Mouse (Mus musculus) limb, embryonic 15.5 days (tissue): ENCODE data around the gene Mtg1. TPM values are rescaled to one million over a fixed set of nuclear protein-coding genes. Genes with fewer than 3 reads are reported as not detected.
"Not testable (repeated sequence)": the region's sequence is repeated elsewhere in the genome, so short reads cannot be mapped to it uniquely, and the experiment has no call there.

Source experiments
- ATAC-seq: fragments of 200-750 bp; cut with Nextera tagmentation; 2 replicates; pipeline ENCODE4 v1.8.0; 2017; ENCODE audit warnings: low read depth, moderate TSS enrichment; ENCODE audit not compliant: insufficient number of reproducible peaks, low FRiP score, low TSS enrichment
- H3K27ac ChIP-seq: fragments of 300-500 bp; sonication (generic); 2 replicates; pipeline ENCODE4 v1.5.1; 2015; ENCODE audit warnings: moderate library complexity, mild to moderate bottlenecking, inconsistent platforms
- H3K27me3 ChIP-seq: fragments of 300-500 bp; sonication (generic); 2 replicates; pipeline ENCODE4 v1.6.1; 2015; ENCODE audit warnings: inconsistent platforms
- H3K36me3 ChIP-seq: fragments of 300-500 bp; sonication (generic); 2 replicates; pipeline ENCODE4 v1.6.1; 2015; ENCODE audit warnings: inconsistent platforms
- H3K4me1 ChIP-seq: fragments of 300-500 bp; sonication (generic); 2 replicates; pipeline ENCODE4 v1.6.1; 2015; ENCODE audit warnings: inconsistent platforms
- H3K4me2 ChIP-seq: fragments of 300-500 bp; sonication (generic); 2 replicates; pipeline ENCODE4 v1.6.1; 2015; ENCODE audit warnings: mild to moderate bottlenecking, inconsistent platforms
- H3K4me3 ChIP-seq: fragments of 300-500 bp; sonication (generic); 2 replicates; pipeline ENCODE4 v1.5.1; 2015; ENCODE audit warnings: mild to moderate bottlenecking, inconsistent platforms
- H3K9ac ChIP-seq: fragments of 300-500 bp; sonication (generic); 2 replicates; pipeline ENCODE4 v1.6.1; 2015; ENCODE audit warnings: inconsistent platforms
- H3K9me3 ChIP-seq: fragments of 300-500 bp; sonication (generic); 2 replicates; pipeline ENCODE4 v1.6.1; 2016; ENCODE audit warnings: inconsistent platforms
- WGBS: fragments of 180-500 bp; shearing (Covaris S2); methylation state at CpG from one replicate; pipeline ENCODE4 v1.1.7; 2015; 5-methylcytosine and 5-hydroxymethylcytosine counted together
- polyA plus RNA-seq: library from polyadenylated mRNA; unstranded; fragments of >200 nt; fragmentation: Nextera tagmentation; extraction: Ambion mirVana; gene quantifications from 2 replicates; pipeline ENCODE4 v1.2.1, GENCODE M21; 2015

Mtg1 gene
- polyA plus RNA-seq, 1 experiment from 2014 or later, result 21.9 TPM

DNA sequence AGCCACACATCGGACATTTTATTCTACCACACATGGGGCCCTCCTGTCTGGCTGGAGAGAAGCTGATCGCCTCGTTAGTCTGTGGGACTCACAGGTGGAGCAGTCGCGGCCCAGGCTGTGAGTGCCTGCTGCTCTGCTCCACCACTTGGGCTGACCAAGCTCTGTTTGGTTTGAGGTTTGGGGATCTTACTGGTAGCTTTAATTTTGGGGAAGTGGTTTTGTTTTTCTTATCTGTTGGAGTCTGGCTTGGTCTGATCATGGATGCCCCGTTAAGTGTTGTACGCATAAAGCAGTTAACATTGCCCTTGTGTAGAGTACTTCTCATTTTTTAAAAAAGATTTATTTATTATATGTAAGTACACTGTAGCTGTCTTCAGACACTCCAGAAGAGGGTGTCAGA is 3.3 kb upstream of the Mtg1 start:
- ATAC-seq, H3K9me3 ChIP-seq, H3K27me3 ChIP-seq, H3K9ac ChIP-seq, H3K4me2 ChIP-seq, H3K27ac ChIP-seq, H3K4me3 ChIP-seq, H3K4me1 ChIP-seq: not testable (repeated sequence)
- 88% methylated on average over 7 of the region's 7 CpGs for WGBS
- H3K36me3 ChIP-seq, result peaks cover 43% of the 10 kb centered on the region

GRCm38 (mm10) chr7:140135106-140135770 is 2.1 kb upstream of the Mtg1 start:
- peaks cover 6% of the 10 kb centered on the region for H3K4me1 ChIP-seq
- WGBS, result 86% methylated on average over 5 of the region's 5 CpGs
- H3K27me3 ChIP-seq, result no peaks in the 10 kb centered on the region
- H3K36me3 ChIP-seq, result peaks cover 32% of the 10 kb centered on the region
- no peak for ATAC-seq
- H3K27ac ChIP-seq, result no peak overlapping the region
- no peak overlapping the region for H3K9ac ChIP-seq
- no peak overlapping the region for H3K4me2 ChIP-seq
- H3K9me3 ChIP-seq, result no peaks in the 10 kb centered on the region
- H3K4me3 ChIP-seq, result no peak overlapping the region

DNA sequence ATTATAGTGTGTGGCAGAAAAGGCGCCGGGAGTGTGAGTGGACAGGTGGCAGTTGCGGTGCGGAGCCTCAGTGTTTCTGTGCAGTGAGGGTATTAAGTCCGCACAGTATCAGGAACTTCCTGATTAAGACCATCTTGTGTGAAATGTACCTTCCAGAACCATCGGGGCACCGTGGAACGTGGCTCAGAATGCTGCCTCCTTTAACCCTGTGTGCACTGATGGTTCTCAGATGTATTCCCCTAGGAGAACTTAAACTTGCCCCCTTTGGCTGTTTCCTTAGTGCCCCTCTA is 602 bp downstream of the Mtg1 start:
- Histone ChIP-seq H3K36me3 (peaks cover 17% of the 10 kb centered on the region), H3K4me1 (peaks cover 6% of the 10 kb centered on the region), H3K4me3 (peak overlapping the region; percentile 93), H3K27me3 (no peaks in the 10 kb centered on the region), H3K9ac (peak overlapping the region; percentile 95), H3K4me2 (peak overlapping the region; percentile 90), H3K9me3 (no peaks in the 10 kb centered on the region), H3K27ac (peak overlapping the region; percentile 83)
- 0% methylated on average over 8 of the region's 8 CpGs for WGBS
- no peak for ATAC-seq

- 5% methylated on average over 14 of the region's 14 CpGs for WGBS
- Histone ChIP-seq H3K4me1 (peaks cover 6% of the 10 kb centered on the region), H3K27me3 (no peaks in the 10 kb centered on the region), H3K9ac (no peak overlapping the region), H3K9me3 (no peaks in the 10 kb centered on the region), H3K4me3 (no peak overlapping the region), H3K4me2 (no peak overlapping the region), H3K36me3 (peaks cover 8% of the 10 kb centered on the region), H3K27ac (no peak overlapping the region)
- ATAC-seq, result no peak
Observed at GRCm38 (mm10) chr7:140141350-140141749, 4.0 kb downstream of the Mtg1 start.

DNA sequence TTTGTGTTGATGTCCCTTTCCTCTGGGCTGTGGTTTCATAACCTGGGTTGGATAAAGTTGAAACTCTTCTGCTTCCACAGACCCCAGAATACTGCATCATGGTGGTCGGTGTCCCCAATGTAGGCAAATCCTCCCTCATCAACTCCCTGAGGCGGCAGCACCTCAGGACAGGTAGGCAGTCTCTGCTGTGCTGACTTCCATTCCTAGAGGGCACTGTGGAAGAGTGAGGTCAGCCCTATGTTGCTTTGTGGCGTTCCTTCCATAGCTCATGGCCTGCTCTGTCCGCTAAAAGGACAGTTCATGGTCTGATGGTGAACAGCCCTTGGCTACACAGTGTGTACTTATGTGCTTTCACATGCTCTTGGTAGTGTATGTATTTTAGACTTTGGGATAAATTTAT is 7.2 kb downstream of the Mtg1 start:
- 87% methylated on average over 4 of the region's 4 CpGs for WGBS
- Histone ChIP-seq H3K36me3 (peaks cover 16% of the 10 kb centered on the region), H3K9me3 (no peaks in the 10 kb centered on the region), H3K4me2 (no peak overlapping the region), H3K27ac (no peak overlapping the region), H3K9ac (no peak overlapping the region), H3K4me3 (no peak overlapping the region), H3K4me1 (no peaks in the 10 kb centered on the region), H3K27me3 (no peaks in the 10 kb centered on the region)
- no peak for ATAC-seq

- Histone ChIP-seq H3K27ac (no peak overlapping the region), H3K9me3 (no peaks in the 10 kb centered on the region), H3K4me1 (peaks cover 11% of the 10 kb centered on the region), H3K9ac (no peak overlapping the region), H3K4me2 (peak overlapping the region; percentile 47), H3K27me3 (peaks cover 51% of the 10 kb centered on the region), H3K36me3 (peaks cover 8% of the 10 kb centered on the region; the same call in 1 of the 2 replicates), H3K4me3 (peak overlapping the region; percentile 22)
- no peak for ATAC-seq
- 4% methylated on average over 28 of the region's 28 CpGs for WGBS
Observed at GRCm38 (mm10) chr7:140153383-140153782, 16.0 kb downstream of the Mtg1 start.

- H3K4me2 ChIP-seq, result peak overlapping the region; percentile 47; the same call in 1 of the 2 replicates
- no peak overlapping the region for H3K9ac ChIP-seq
- H3K36me3 ChIP-seq, result peaks cover 8% of the 10 kb centered on the region; the same call in 1 of the 2 replicates
- no peaks in the 10 kb centered on the region for H3K9me3 ChIP-seq
- H3K27me3 ChIP-seq, result peaks cover 53% of the 10 kb centered on the region
- no peak overlapping the region for H3K27ac ChIP-seq
- peaks cover 11% of the 10 kb centered on the region for H3K4me1 ChIP-seq
- 18% methylated on average over 3 of the region's 4 CpGs for whole genome bisulfite sequencing
- no peak for ATAC-seq
- no peak overlapping the region for H3K4me3 ChIP-seq
Observed at GRCm38 (mm10) chr7:140153829-140154217, 16.5 kb downstream of the Mtg1 start.

GRCm38 (mm10) chr7:140154218-140154927 is 17.0 kb downstream of the Mtg1 start, which contains the start of gene Sprn:
Gene Sprn (minus strand): TSS chr7:140154877.
- H3K36me3 ChIP-seq, result peaks cover 8% of the 10 kb centered on the region; the same call in 1 of the 2 replicates
- WGBS, result 3% methylated on average over 28 of the region's 28 CpGs
- no peak for ATAC-seq
- H3K4me3 ChIP-seq, result peak within 1 kb of the TSS; percentile 20; the same call in 1 of the 2 replicates
- peaks cover 11% of the 10 kb centered on the region for H3K4me1 ChIP-seq
- peaks cover 54% of the 10 kb centered on the region for H3K27me3 ChIP-seq
- no peaks in the 10 kb centered on the region for H3K9me3 ChIP-seq
- H3K27ac ChIP-seq, result no peak within 1 kb of the TSS
- H3K9ac ChIP-seq, result 0 out of 2 replicates have a peak within 1 kb of the TSS, but pooled peaks have one; percentile 28
- peak within 1 kb of the TSS; percentile 34 for H3K4me2 ChIP-seq

DNA sequence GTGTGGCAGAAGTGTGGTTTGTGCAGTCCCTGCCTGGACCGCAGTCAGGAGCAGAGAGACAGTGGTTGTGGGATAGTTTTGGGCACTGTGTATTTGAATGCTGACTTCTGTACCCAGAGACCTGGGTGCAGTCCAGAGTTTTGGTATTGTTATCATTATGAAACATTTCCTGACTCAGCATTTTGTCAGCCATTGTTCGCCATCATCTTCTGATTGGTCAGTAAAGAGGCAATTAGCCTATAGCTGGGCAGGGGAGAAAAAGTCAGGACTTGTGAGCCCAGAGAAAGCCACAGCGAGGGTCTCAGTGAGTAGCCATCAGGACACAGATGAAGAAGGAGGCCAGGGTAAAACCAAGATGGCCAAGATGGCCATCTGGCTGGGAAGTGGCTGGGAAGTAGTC is 23.0 kb downstream of the Mtg1 start:
- Histone ChIP-seq H3K27me3 (peaks cover 15% of the 10 kb centered on the region; the same call in 1 of the 2 replicates), H3K4me1 (no peaks in the 10 kb centered on the region), H3K9ac (no peak overlapping the region), H3K4me3 (no peak overlapping the region), H3K4me2 (no peak overlapping the region), H3K27ac (no peak overlapping the region), H3K9me3 (no peaks in the 10 kb centered on the region), H3K36me3 (no peaks in the 10 kb centered on the region)
- no peak for ATAC-seq
- WGBS, result 77% methylated on average over 3 of the region's 3 CpGs

GRCm38 (mm10) chr7:140164664-140165063 is 27.3 kb downstream of the Mtg1 start, which contains the start of gene Olfr522:
Gene Olfr522 (minus strand): TSS chr7:140164764.
- Histone ChIP-seq H3K4me3 (no peak within 1 kb of the TSS), H3K9ac (no peak within 1 kb of the TSS), H3K27ac (no peak within 1 kb of the TSS), H3K4me2 (no peak within 1 kb of the TSS), H3K4me1 (no peaks in the 10 kb centered on the region), H3K9me3 (no peaks in the 10 kb centered on the region), H3K36me3 (no peaks in the 10 kb centered on the region), H3K27me3 (no peaks in the 10 kb centered on the region)
- no peak for ATAC-seq
- 61% methylated on average over 7 of the region's 7 CpGs for WGBS

DNA sequence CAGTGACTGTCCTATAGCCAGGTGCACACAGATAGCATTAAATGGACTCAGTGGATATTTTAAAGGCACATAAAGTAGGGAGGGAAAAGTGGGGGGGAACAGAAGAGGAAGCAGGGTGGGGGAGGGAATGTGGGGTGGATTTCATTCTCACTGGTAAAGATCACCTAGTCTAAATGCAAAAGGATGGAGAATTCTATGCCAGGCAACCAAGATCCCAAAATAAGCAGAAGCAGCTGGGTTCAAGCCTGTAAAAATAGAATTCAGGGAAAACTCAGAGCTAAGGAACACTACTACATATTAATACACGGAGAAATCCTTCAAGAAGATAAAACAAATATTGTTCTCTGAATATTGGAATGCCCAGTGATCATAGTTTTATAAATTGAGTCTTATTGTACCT is 30.6 kb downstream of the Mtg1 start:
- Histone ChIP-seq H3K36me3 (no peaks in the 10 kb centered on the region), H3K4me3 (no peak overlapping the region), H3K4me1 (no peaks in the 10 kb centered on the region), H3K27me3 (no peaks in the 10 kb centered on the region), H3K9ac (no peak overlapping the region), H3K4me2 (no peak overlapping the region), H3K27ac (no peak overlapping the region), H3K9me3 (no peaks in the 10 kb centered on the region)
- ATAC-seq, result no peak
- 74% methylated on average over 1 of the region's 1 CpGs for WGBS

- ATAC-seq, result no peak
- Histone ChIP-seq H3K4me3 (no peak overlapping the region), H3K9ac (no peak overlapping the region), H3K36me3 (no peaks in the 10 kb centered on the region), H3K27ac (no peak overlapping the region), H3K27me3 (no peaks in the 10 kb centered on the region), H3K9me3 (no peaks in the 10 kb centered on the region), H3K4me2 (no peak overlapping the region), H3K4me1 (no peaks in the 10 kb centered on the region)
- 80% methylated on average over 4 of the region's 4 CpGs for WGBS
Observed at GRCm38 (mm10) chr7:140169386-140169785, 32.0 kb downstream of the Mtg1 start.
